Mouse (Mus musculus): ENCODE data around the gene Vps9d1.

DNA sequence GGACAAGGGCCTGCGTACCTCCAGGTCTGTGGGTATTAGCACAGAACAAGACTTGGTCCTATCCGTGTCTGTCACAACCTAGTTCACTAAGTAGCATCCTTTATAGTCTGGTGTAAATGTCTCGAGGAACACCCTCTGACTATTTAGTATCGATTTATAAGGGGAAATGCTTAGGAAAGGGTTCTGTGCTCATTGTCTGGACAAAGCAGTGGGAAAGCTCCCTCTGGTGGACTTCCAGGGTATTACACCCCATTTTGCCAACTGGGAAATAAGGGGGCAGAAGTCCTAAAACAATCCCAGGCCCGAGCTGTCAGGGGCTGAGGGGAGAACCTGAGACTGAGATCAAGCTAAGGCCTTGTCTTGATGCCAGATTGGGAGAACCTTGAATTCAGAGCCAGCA, 51.9 kb downstream of the Vps9d1 start:
- TF ChIP-seq CTCF (IDR thresholded peaks at IDR 0.05; ENCODE audit: low read depth) (peak; percentile 91), EP300 (IDR thresholded peaks at IDR 0.05; ENCODE audit: low read depth) (no peak)

Measured in heart, postnatal 0 days (tissue).